Mouse (Mus musculus): Measurements from ENCODE around the gene Vmn2r6. TPM values are rescaled to one million over a fixed set of nuclear protein-coding genes. Genes with fewer than 3 reads are reported as not detected.
"Not testable (repeated sequence)": the region's sequence is repeated elsewhere in the genome, so short reads cannot be mapped to it uniquely, and the experiment has no call there.

Vmn2r6 gene
- not detected in 2 replicates for polyA plus RNA-seq (2012; ENCODE audit: insufficient read depth, low replicate concordance)

GRCm38 (mm10) chr3:64565730-64566129, at the start of gene Vmn2r6:
Gene Vmn2r6 (minus strand): TSS chr3:64565830.
- H3K4me3 ChIP-seq (replicated peaks); H3K9me3 ChIP-seq; H3K4me1 ChIP-seq; H3K36me3 ChIP-seq (replicated peaks; ENCODE audit: low read length); H3K27me3 ChIP-seq (replicated peaks): not testable (repeated sequence)

GRCm38 (mm10) chr3:64587618-64588017, 22.0 kb upstream of the Vmn2r6 start:
- Histone ChIP-seq H3K9me3 (peaks cover 18% of the 10 kb centered on the region), H3K4me1 (no peaks in the 10 kb centered on the region), H3K27me3 (replicated peaks) (no peaks in the 10 kb centered on the region), H3K4me3 (replicated peaks) (no peak overlapping the region), H3K36me3 (replicated peaks; ENCODE audit: low read length) (no peaks in the 10 kb centered on the region)
- TF ChIP-seq GATA1 (IDR thresholded peaks at IDR 0.05; ENCODE audit: borderline replicate concordance, low read length), result no peak
- TF ChIP-seq FLI1 (IDR thresholded peaks at IDR 0.05; ENCODE audit: low read length), result no peak

- H3K4me1 ChIP-seq; H3K27me3 ChIP-seq (replicated peaks): not testable (repeated sequence)
These were observed 3.2 kb upstream of the Vmn2r6 start for GRCm38 (mm10) chr3:64568793-64569192.

GRCm38 (mm10) chr3:64523585-64523984, 42.0 kb downstream of the Vmn2r6 start:
- not testable (repeated sequence) for H3K9me3 ChIP-seq; H3K27me3 ChIP-seq (replicated peaks); H3K4me1 ChIP-seq; H3K4me3 ChIP-seq (replicated peaks); H3K36me3 ChIP-seq (replicated peaks; ENCODE audit: low read length)

More at GRCm38 (mm10) chr3:64568793-64569192, 3.2 kb upstream of the Vmn2r6 start:
- not testable (repeated sequence) for H3K4me3 ChIP-seq (replicated peaks); H3K36me3 ChIP-seq (replicated peaks; ENCODE audit: low read length); H3K9me3 ChIP-seq

GRCm38 (mm10) chr3:64509742-64510141, 55.9 kb downstream of the Vmn2r6 start, which contains the start of gene Vmn2r5:
Gene Vmn2r5 (minus strand): TSS chr3:64509842.
- H3K4me3 ChIP-seq (replicated peaks); H3K36me3 ChIP-seq (replicated peaks; ENCODE audit: low read length); H3K9me3 ChIP-seq; H3K4me1 ChIP-seq; H3K27me3 ChIP-seq (replicated peaks): not testable (repeated sequence)

Other genes with a start within 250 kb of the Vmn2r6 start
- gene Vmn2r4, start 150.5 kb downstream of the Vmn2r6 start, polyA plus RNA-seq (2012; ENCODE audit: insufficient read depth, low replicate concordance), result not detected in 2 replicates
- gene Vmn2r5, start 56.0 kb downstream of the Vmn2r6 start, polyA plus RNA-seq (2012; ENCODE audit: insufficient read depth, low replicate concordance), result not detected in 2 replicates

Data from megakaryocyte, embryonic 14.5 days (primary cell).